Mouse (Mus musculus): ENCODE results near the gene Bmp4. TPM values are rescaled to one million over a fixed set of nuclear protein-coding genes. Genes with fewer than 3 reads are reported as not detected.

Bmp4 gene
- total and polyA plus RNA-seq, 2 experiments from 2014 or later: 5.4 to 10.8 TPM

DNA sequence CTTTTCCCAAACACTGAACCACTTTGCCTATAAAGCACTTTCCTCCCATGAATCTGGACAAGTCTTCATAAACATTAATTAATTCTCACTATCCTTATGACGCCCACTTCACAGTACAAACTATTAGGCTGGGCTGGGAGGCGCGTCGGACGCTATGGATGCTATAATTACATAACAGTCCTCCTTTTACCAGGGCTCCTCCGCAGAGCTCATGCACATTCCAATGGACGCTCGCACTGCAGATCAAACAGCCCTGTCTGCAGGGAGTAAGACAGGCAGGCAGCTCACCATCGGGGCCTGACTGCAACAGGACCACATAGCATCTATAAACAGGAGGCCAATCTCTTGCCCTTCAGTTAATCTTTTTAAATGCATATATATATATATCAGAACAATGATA lies 18.0 kb downstream of the Bmp4 start:
- Histone ChIP-seq H3K4me1 (ENCODE audit: insufficient read depth, low read length) (no peaks in the 10 kb centered on the region), H3K9ac (replicated peaks; ENCODE audit: low read length) (no peak overlapping the region), H3K4me3 (ENCODE audit: low read length) (no peak overlapping the region), H3K4me2 (ENCODE audit: low read depth, low read length) (no peak overlapping the region), H3K27ac (no peak overlapping the region), H3K36me3 (ENCODE audit: insufficient read depth, low read length) (no peaks in the 10 kb centered on the region), H3K9me3 (ENCODE audit: low read length) (no peaks in the 10 kb centered on the region), H3K27me3 (ENCODE audit: insufficient read depth, low read length) (no peaks in the 10 kb centered on the region)
- TF ChIP-seq CTCF (IDR thresholded peaks at IDR 0.05; ENCODE audit: low read depth): no peak
- no peak for ATAC-seq
- DNase-seq (ENCODE audit: low spot score): no peak
- 41% methylated on average over 9 of the region's 9 CpGs for WGBS

DNA sequence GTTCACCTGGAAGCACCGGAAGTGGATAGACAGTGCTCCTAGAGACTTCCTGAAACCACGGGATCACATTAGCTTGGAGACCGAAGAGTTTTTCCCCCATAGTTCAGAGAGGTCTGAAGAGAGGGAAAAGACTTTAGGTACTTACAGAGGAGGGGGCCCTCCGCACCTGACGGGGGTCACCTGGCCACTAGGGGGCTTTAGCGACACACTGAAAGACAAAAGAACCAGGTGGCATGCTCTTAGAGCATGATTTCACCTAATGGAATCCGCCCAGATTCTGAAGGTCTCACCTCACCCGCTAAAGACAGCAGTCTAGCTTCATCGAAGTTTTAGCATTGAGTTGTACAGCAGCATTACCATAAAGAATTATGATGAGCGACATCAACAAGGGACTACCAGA lies 27.3 kb downstream of the Bmp4 start:
- ATAC-seq: no peak
- H3K4me1 ChIP-seq (ENCODE audit: insufficient read depth, low read length): no peaks in the 10 kb centered on the region
- no peak overlapping the region for H3K4me3 ChIP-seq (ENCODE audit: low read length)
- TF ChIP-seq CTCF (IDR thresholded peaks at IDR 0.05; ENCODE audit: low read depth): no peak
- H3K27me3 ChIP-seq (ENCODE audit: insufficient read depth, low read length): no peaks in the 10 kb centered on the region
- H3K9me3 ChIP-seq (ENCODE audit: low read length): no peaks in the 10 kb centered on the region
- no peak overlapping the region for H3K4me2 ChIP-seq (ENCODE audit: low read depth, low read length)
- no peak for DNase-seq (ENCODE audit: low spot score)
- no peaks in the 10 kb centered on the region for H3K36me3 ChIP-seq (ENCODE audit: insufficient read depth, low read length)
- H3K27ac ChIP-seq: no peak overlapping the region
- H3K9ac ChIP-seq (replicated peaks; ENCODE audit: low read length): no peak overlapping the region
- WGBS: 37% methylated on average over 10 of the region's 10 CpGs

DNA sequence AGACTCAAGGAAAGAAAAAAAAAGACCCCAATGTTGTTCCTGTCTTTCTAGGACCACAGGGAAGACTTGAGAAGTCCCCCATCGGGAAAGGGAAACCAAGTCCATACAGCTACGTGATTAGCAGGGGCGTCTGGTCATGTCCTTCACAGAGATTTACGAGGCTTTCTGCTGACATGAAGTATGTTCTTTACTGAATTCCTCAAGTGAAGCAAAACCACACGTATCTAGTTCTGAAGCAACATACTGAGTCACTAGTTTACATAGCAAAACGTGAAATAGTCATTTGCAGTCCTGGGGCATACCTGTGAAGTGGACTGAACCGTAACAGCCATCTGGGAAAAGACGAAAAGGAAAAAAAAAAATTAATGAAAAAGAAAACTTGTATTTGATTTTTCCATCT lies 32.8 kb downstream of the Bmp4 start:
- no peak overlapping the region for H3K4me3 ChIP-seq (ENCODE audit: low read length)
- no peak for ATAC-seq
- H3K9me3 ChIP-seq (ENCODE audit: low read length): no peaks in the 10 kb centered on the region
- WGBS: 78% methylated on average over 8 of the region's 8 CpGs
- DNase-seq (ENCODE audit: low spot score): no peak
- no peak overlapping the region for H3K4me2 ChIP-seq (ENCODE audit: low read depth, low read length)
- H3K4me1 ChIP-seq (ENCODE audit: insufficient read depth, low read length): no peaks in the 10 kb centered on the region
- TF ChIP-seq CTCF (IDR thresholded peaks at IDR 0.05; ENCODE audit: low read depth): no peak
- no peaks in the 10 kb centered on the region for H3K36me3 ChIP-seq (ENCODE audit: insufficient read depth, low read length)
- no peak overlapping the region for H3K9ac ChIP-seq (replicated peaks; ENCODE audit: low read length)
- H3K27ac ChIP-seq: no peak overlapping the region
- H3K27me3 ChIP-seq (ENCODE audit: insufficient read depth, low read length): no peaks in the 10 kb centered on the region

DNA sequence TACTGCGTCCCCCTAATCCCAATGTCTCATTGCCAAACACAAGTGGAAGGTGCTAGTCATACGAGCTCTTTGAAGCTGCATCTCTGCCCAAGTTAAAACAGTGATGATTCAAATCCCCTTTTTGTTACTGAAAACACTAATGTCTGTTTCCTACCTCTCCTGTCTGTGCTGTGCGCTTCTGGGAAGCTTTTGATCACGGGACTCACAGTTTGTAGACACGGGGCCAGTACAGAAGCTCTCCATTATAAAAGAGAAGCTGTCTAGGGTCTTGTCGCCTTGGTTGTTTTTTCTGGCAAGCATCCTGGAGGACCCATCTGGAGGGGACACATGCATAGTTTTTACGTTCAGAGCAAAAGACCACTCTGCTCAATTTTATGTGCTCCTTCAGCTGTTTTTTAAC lies 33.2 kb downstream of the Bmp4 start:
- 74% methylated on average over 7 of the region's 7 CpGs for WGBS

DNA sequence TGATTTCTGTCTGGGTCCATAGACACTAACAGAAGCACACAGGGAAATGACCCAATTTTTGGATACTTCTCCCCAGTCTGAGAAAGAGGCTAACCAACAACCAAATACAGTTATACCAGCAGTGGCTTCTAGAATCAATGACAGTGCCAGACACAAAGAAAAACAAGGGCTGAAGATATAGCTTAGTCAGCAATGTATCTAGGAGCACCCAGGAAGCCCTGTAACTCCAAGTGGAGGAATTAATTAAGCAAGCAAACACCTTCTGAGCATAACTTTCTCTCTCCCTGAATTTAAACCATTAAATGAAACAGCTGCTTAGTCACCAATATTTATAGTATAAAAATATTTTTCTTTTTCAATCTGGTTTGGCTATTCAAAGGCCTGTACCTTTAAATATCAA lies 45.7 kb downstream of the Bmp4 start:
- H3K36me3 ChIP-seq (ENCODE audit: insufficient read depth, low read length): no peaks in the 10 kb centered on the region
- no peaks in the 10 kb centered on the region for H3K27me3 ChIP-seq (ENCODE audit: insufficient read depth, low read length)
- no peaks in the 10 kb centered on the region for H3K4me1 ChIP-seq (ENCODE audit: insufficient read depth, low read length)
- DNase-seq (ENCODE audit: low spot score) (no peak), ATAC-seq (no peak)
- no peak overlapping the region for H3K27ac ChIP-seq
- no peak overlapping the region for H3K4me3 ChIP-seq (ENCODE audit: low read length)
- H3K4me2 ChIP-seq (ENCODE audit: low read depth, low read length): no peak overlapping the region
- H3K9ac ChIP-seq (replicated peaks; ENCODE audit: low read length): no peak overlapping the region
- H3K9me3 ChIP-seq (ENCODE audit: low read length): peaks cover 3% of the 10 kb centered on the region; the same call in 1 of the 2 replicates
- no peak for TF ChIP-seq CTCF (IDR thresholded peaks at IDR 0.05; ENCODE audit: low read depth)

More for the DNA sequence above, 33.2 kb downstream of the Bmp4 start:
- no peaks in the 10 kb centered on the region for H3K27me3 ChIP-seq (ENCODE audit: insufficient read depth, low read length)
- no peak for ATAC-seq
- no peak for DNase-seq (ENCODE audit: low spot score)
- H3K4me3 ChIP-seq (ENCODE audit: low read length): no peak overlapping the region
- H3K9ac ChIP-seq (replicated peaks; ENCODE audit: low read length): no peak overlapping the region
- H3K36me3 ChIP-seq (ENCODE audit: insufficient read depth, low read length): no peaks in the 10 kb centered on the region
- no peak overlapping the region for H3K4me2 ChIP-seq (ENCODE audit: low read depth, low read length)
- no peaks in the 10 kb centered on the region for H3K9me3 ChIP-seq (ENCODE audit: low read length)
- no peak overlapping the region for H3K27ac ChIP-seq
- no peak for TF ChIP-seq CTCF (IDR thresholded peaks at IDR 0.05; ENCODE audit: low read depth)
- no peaks in the 10 kb centered on the region for H3K4me1 ChIP-seq (ENCODE audit: insufficient read depth, low read length)

DNA sequence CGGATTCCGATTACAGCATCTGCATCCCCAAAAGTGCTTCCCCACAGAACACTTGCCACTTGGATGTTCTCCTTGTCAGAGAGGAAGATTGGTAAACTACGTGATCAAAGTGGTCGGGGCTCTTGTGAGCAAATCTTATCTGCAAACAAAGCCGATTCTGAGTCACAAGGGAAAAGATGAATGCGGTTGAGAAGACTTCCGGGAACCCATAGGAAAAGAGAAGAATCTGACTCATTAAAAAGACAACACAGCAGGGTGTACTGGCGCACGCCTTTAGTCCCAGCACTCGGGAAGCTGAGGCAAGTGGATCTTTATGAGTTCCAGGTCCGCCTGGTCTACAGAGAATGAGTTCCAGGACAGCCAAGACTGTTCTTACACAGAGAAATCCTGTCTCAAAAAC lies 51.7 kb downstream of the Bmp4 start:
- no peak overlapping the region for H3K27ac ChIP-seq
- no peaks in the 10 kb centered on the region for H3K9me3 ChIP-seq (ENCODE audit: low read length)
- DNase-seq (ENCODE audit: low spot score) (no peak), ATAC-seq (no peak)
- H3K4me1 ChIP-seq (ENCODE audit: insufficient read depth, low read length): no peaks in the 10 kb centered on the region
- H3K36me3 ChIP-seq (ENCODE audit: insufficient read depth, low read length): no peaks in the 10 kb centered on the region
- no peaks in the 10 kb centered on the region for H3K27me3 ChIP-seq (ENCODE audit: insufficient read depth, low read length)
- no peak overlapping the region for H3K4me2 ChIP-seq (ENCODE audit: low read depth, low read length)
- no peak for TF ChIP-seq CTCF (IDR thresholded peaks at IDR 0.05; ENCODE audit: low read depth)
- no peak overlapping the region for H3K9ac ChIP-seq (replicated peaks; ENCODE audit: low read length)
- WGBS: 80% methylated on average over 11 of the region's 11 CpGs
- H3K4me3 ChIP-seq (ENCODE audit: low read length): no peak overlapping the region

Other genes with a start within 250 kb of the Bmp4 start
- not detected in 2 replicates for gene Gm15217, start 11.3 kb downstream of the Bmp4 start, total RNA-seq (2014; rRNA removed)
- not detected in 2 replicates for gene Gm15217, start 11.3 kb downstream of the Bmp4 start, polyA plus RNA-seq (2015; fragmentation: Nextera tagmentation; extraction: Ambion mirVana)